Comparison of ENCODE assay signal across 27 mouse cellular contexts in the genomic region with DNA sequence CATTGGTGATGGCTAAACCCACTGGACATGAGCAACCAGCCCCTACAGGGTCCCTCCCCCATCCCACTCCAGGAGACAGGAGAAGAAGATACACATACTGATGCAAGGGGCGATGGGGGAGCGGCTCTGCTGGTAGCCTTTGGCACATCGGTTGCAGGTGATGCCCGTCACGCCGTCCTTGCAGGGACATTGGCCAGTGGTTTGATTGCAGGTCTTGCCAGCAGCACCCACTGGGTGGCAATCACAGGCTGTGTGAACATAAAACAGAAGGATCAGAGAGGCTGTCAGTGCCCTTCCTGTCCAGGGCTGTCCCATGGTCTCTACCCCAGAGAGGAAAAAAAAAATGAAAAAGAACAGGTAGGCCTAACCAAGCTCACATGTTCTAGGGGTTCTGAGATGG.
DNase-seq lines count a peak whose midpoint lies in the region; ATAC-seq and TF ChIP-seq lines count a peak whose summit lies in the region.
"Had no signal": no experiment of that assay in that cellular context is flagged by ENCODE, and none has a peak within 500 bp of the region (broad histone marks: within the 10 kb centered on the region; RNA-seq: fewer than 3 reads in every experiment).

No protein-coding gene starts in this region.

- H3K36me3 ChIP-seq in hindbrain, postnatal 0 days (ENCODE audit: insufficient read depth, low read length) = no peaks in the 10 kb centered on the region
- no peaks in the 10 kb centered on the region for H3K36me3 ChIP-seq in hindbrain, embryonic 16.5 days (ENCODE audit: control insufficient read depth, insufficient read depth, low read length)
- H3K36me3 ChIP-seq in midbrain, embryonic 11.5 days (ENCODE audit: control insufficient read depth, insufficient read depth, low read length) = peaks cover 2% of the 10 kb centered on the region; the same call in 1 of the 2 replicates
- H3K36me3 ChIP-seq in midbrain, embryonic 14.5 days (ENCODE audit: control insufficient read depth, insufficient read depth, low read length) = no peaks in the 10 kb centered on the region
- H3K36me3 ChIP-seq: G1E had no signal

- no peaks in the 10 kb centered on the region for H3K4me1 ChIP-seq in hindbrain, postnatal 0 days (ENCODE audit: insufficient read depth, low read length)
- H3K4me1 ChIP-seq in hindbrain, embryonic 16.5 days (ENCODE audit: control insufficient read depth, insufficient read depth, low read depth, low read length) = no peaks in the 10 kb centered on the region; the same call in 1 of the 2 replicates
- H3K4me1 ChIP-seq in midbrain, embryonic 11.5 days (ENCODE audit: control insufficient read depth, insufficient read depth, low read length) = no peaks in the 10 kb centered on the region
- H3K4me1 ChIP-seq in midbrain, embryonic 14.5 days (ENCODE audit: control insufficient read depth, insufficient read depth, low read length) = no peaks in the 10 kb centered on the region
- H3K4me1 ChIP-seq: forebrain, embryonic 13.5 days had no signal

- DNase-seq in hindbrain, postnatal 0 days (ENCODE audit: low spot score) = no peak
- DNase-seq in layer of hippocampus, adult 2 months (ENCODE audit: low spot score in 2 of 2) = no peak
- no peak for DNase-seq in layer of hippocampus, adult 9-10 months (ENCODE audit: low spot score)
- DNase-seq in midbrain, embryonic 11.5 days (ENCODE audit: low spot score, missing footprints) = peak; percentile 60
- no peak for DNase-seq in midbrain, embryonic 14.5 days
- no peak for DNase-seq in frontal cortex, postnatal 10 days (ENCODE audit: low spot score in 2 of 2)
- DNase-seq: adrenal gland, postnatal 10 days; adrenal gland, postnatal 36 days; B cell, adult 2 months; cerebellum, adult 18-20 months; cerebellum, adult 9-10 months; cerebellum, postnatal 14 days; gastrocnemius, adult 2 months; gastrocnemius, postnatal 14 days; heart, adult 18-20 months; heart, postnatal 14 days; heart, postnatal 4 days had no signal

- WGBS in hindbrain, postnatal 0 days = 96% methylated on average over 6 of the region's 6 CpGs
- WGBS in hindbrain, embryonic 16.5 days = 95% methylated on average over 6 of the region's 6 CpGs
- 95% methylated on average over 6 of the region's 6 CpGs for WGBS in midbrain, embryonic 11.5 days
- 96% methylated on average over 6 of the region's 6 CpGs for WGBS in midbrain, embryonic 14.5 days

- 0 out of 2 replicates have a peak, but pooled peaks have one; percentile 11 for TF ChIP-seq CTCF in hindbrain, postnatal 0 days (IDR thresholded peaks at IDR 0.05; ENCODE audit: low read depth)
- TF ChIP-seq CTCF in layer of hippocampus, adult 2 months (conservative IDR thresholded peaks at IDR 0.05) = peak; percentile 12; the same call in 1 of the 2 replicates

- no peak for ATAC-seq in hindbrain, postnatal 0 days
- no peak for ATAC-seq in hindbrain, embryonic 16.5 days
- ATAC-seq in midbrain, embryonic 11.5 days (ENCODE audit: low FRiP score) = no peak
- no peak for ATAC-seq in midbrain, embryonic 14.5 days (ENCODE audit: low FRiP score, low TSS enrichment)
- ATAC-seq: forebrain, embryonic 13.5 days; forebrain, embryonic 16.5 days; Patski had no signal

- no peak overlapping the region for H3K4me3 ChIP-seq in hindbrain, postnatal 0 days (ENCODE audit: low read length)
- no peak overlapping the region for H3K4me3 ChIP-seq in hindbrain, embryonic 16.5 days (ENCODE audit: low read length)
- no peak overlapping the region for H3K4me3 ChIP-seq in layer of hippocampus, adult 2 months
- H3K4me3 ChIP-seq in midbrain, embryonic 11.5 days (ENCODE audit: low read depth, low read length) = no peak overlapping the region
- no peak overlapping the region for H3K4me3 ChIP-seq in midbrain, embryonic 14.5 days (replicated peaks; ENCODE audit: low read depth, low read length)
- H3K4me3 ChIP-seq: forebrain, embryonic 10.5 days; forebrain, embryonic 13.5 days; gastrocnemius, adult 2 months; heart, embryonic 10.5 days; heart, embryonic 13.5 days had no signal

- no peak overlapping the region for H3K27ac ChIP-seq in hindbrain, postnatal 0 days
- H3K27ac ChIP-seq in hindbrain, embryonic 16.5 days (ENCODE audit: low read depth, low read length) = no peak overlapping the region
- H3K27ac ChIP-seq in layer of hippocampus, adult 2 months = no peak overlapping the region
- H3K27ac ChIP-seq in midbrain, embryonic 11.5 days (ENCODE audit: low read depth, low read length) = no peak overlapping the region
- H3K27ac ChIP-seq in midbrain, embryonic 14.5 days (replicated peaks; ENCODE audit: low read depth, low read length) = no peak overlapping the region
- H3K27ac ChIP-seq: forebrain, embryonic 13.5 days; heart, embryonic 10.5 days; heart, embryonic 13.5 days; hindbrain, embryonic 14.5 days had no signal

- H3K4me2 ChIP-seq in hindbrain, postnatal 0 days (ENCODE audit: low read depth, low read length) = no peak overlapping the region
- H3K4me2 ChIP-seq in hindbrain, embryonic 16.5 days (ENCODE audit: low read length) = no peak overlapping the region
- H3K4me2 ChIP-seq in midbrain, embryonic 11.5 days = no peak overlapping the region
- no peak overlapping the region for H3K4me2 ChIP-seq in midbrain, embryonic 14.5 days (ENCODE audit: low read length)
- H3K4me2 ChIP-seq: forebrain, embryonic 13.5 days; heart, embryonic 13.5 days; hindbrain, embryonic 14.5 days had no signal

- H3K9me3 ChIP-seq in hindbrain, postnatal 0 days (ENCODE audit: low read length) = no peaks in the 10 kb centered on the region
- H3K9me3 ChIP-seq in hindbrain, embryonic 16.5 days (ENCODE audit: control insufficient read depth, low read length) = no peaks in the 10 kb centered on the region
- H3K9me3 ChIP-seq in midbrain, embryonic 11.5 days (ENCODE audit: control insufficient read depth, low read length) = no peaks in the 10 kb centered on the region
- H3K9me3 ChIP-seq in midbrain, embryonic 14.5 days (ENCODE audit: control insufficient read depth, low read length) = no peaks in the 10 kb centered on the region
- H3K9me3 ChIP-seq: forebrain, embryonic 10.5 days; forebrain, embryonic 13.5 days; G1E; heart, embryonic 10.5 days; heart, embryonic 13.5 days had no signal

- no peak overlapping the region for H3K9ac ChIP-seq in hindbrain, postnatal 0 days (replicated peaks; ENCODE audit: low read length)
- no peak overlapping the region for H3K9ac ChIP-seq in hindbrain, embryonic 16.5 days (ENCODE audit: low read depth, low read length)
- H3K9ac ChIP-seq in midbrain, embryonic 11.5 days (ENCODE audit: low read length) = no peak overlapping the region
- no peak overlapping the region for H3K9ac ChIP-seq in midbrain, embryonic 14.5 days (replicated peaks; ENCODE audit: low read length)
- H3K9ac ChIP-seq: forebrain, embryonic 13.5 days; heart, embryonic 13.5 days; hindbrain, embryonic 14.5 days had no signal

- H3K27me3 ChIP-seq in hindbrain, postnatal 0 days (ENCODE audit: insufficient read depth, low read length) = no peaks in the 10 kb centered on the region
- no peaks in the 10 kb centered on the region for H3K27me3 ChIP-seq in hindbrain, embryonic 16.5 days (replicated peaks; ENCODE audit: control insufficient read depth, insufficient read depth, low read length)
- H3K27me3 ChIP-seq in midbrain, embryonic 11.5 days (ENCODE audit: control insufficient read depth, insufficient read depth, low read length) = no peaks in the 10 kb centered on the region; the same call in 1 of the 2 replicates
- H3K27me3 ChIP-seq in midbrain, embryonic 14.5 days (ENCODE audit: control insufficient read depth, insufficient read depth, low read length) = 0 out of 2 replicates have a peak, but pooled peaks cover 4% of the 10 kb centered on the region
- H3K27me3 ChIP-seq: CH12.LX; forebrain, embryonic 13.5 days; heart, embryonic 13.5 days; Patski had no signal
